Mouse (Mus musculus): ENCODE measurements around the gene Eri3.

DNA sequence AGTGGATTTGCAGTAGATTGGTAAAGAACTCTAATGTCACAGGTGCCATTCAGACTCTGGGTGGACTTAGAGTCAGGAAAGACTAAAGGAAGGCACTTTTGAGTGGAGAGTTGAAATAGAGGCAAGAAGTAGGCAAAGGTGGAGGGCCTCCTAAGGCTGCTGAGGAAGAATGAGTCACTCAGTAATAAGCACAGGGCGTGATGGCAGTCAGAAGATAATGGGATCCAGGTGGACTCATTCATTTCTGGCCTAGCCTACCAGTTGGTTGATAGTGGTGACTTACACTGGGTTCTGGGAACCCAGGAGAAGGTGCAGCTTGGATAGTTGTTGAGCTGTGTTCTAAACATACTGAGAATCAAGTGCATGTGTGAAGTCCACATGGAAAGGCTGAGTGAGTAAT is 91.6 kb downstream of the Eri3 start:
- TF ChIP-seq POLR2A (IDR thresholded peaks at IDR 0.05; ENCODE audit: insufficient read depth, low read depth, low read length) (no peak), CTCF (IDR thresholded peaks at IDR 0.05) (no peak)

All from heart, adult 2 months (tissue).